10 mouse cellular contexts compared by ENCODE assay signal in the genomic region with DNA sequence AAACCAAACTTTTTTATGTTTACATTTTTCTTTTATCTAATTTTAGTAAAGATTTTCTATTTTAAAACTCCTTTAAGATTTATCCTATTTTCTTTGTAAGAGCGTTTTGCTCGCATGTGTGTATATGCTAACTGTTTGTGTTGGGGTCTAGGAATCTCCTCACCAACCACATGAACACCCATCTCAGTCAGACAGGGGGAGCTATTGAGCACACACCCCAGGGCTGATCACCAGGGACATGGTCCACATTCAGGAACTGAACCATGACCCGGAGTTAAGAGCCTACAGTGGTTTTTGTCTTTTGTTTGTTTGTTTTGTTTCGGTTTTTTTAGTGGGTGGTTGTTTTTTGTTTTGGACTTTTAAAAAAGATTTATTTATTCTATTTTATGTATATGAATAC. TPM values are rescaled to one million over a fixed set of nuclear protein-coding genes. Genes with fewer than 3 reads are reported as not detected.
DNase-seq lines count a peak whose midpoint lies in the region; ATAC-seq and TF ChIP-seq lines count a peak whose summit lies in the region.
"Had no signal": no experiment of that assay in that cellular context is flagged by ENCODE, and none has a peak within 500 bp of the region (broad histone marks: within the 10 kb centered on the region; RNA-seq: fewer than 3 reads in every experiment).

No protein-coding gene starts in this region.

- H3K27ac ChIP-seq in gastrocnemius, adult 2 months = no peak overlapping the region
- no peak overlapping the region for H3K27ac ChIP-seq in bone marrow, adult 2 months (ENCODE audit: control insufficient read depth, insufficient read depth, low read depth, low read length, poor library complexity)
- H3K27ac ChIP-seq: embryonic facial prominence, embryonic 13.5 days; neural tube, embryonic 13.5 days had no signal

- no peak for DNase-seq in gastrocnemius, adult 2 months
- DNase-seq in gastrocnemius, postnatal 4 days (ENCODE audit: low spot score in 2 of 2) = no peak
- DNase-seq in lung, postnatal 36 days = peak; percentile 42
- DNase-seq in lung, postnatal 4 days = no peak
- peak; percentile 37 for DNase-seq in thymus, postnatal 0 days (ENCODE audit: low spot score)
- DNase-seq in adrenal gland, postnatal 36 days = no peak

- intact Hi-C loops in gastrocnemius, adult 2 months (cut with DNase I) = no loop called here

- H3K4me1 ChIP-seq in bone marrow, adult 2 months (ENCODE audit: control insufficient read depth, insufficient read depth, low read length) = no peaks in the 10 kb centered on the region; the same call in 1 of the 2 replicates

- H3K4me3 ChIP-seq in gastrocnemius, adult 2 months = no peak overlapping the region
- H3K4me3 ChIP-seq in bone marrow, adult 2 months (replicated peaks; ENCODE audit: control insufficient read depth, low read depth, low read length) = no peak overlapping the region
- H3K4me3 ChIP-seq: embryonic facial prominence, embryonic 13.5 days; neural tube, embryonic 13.5 days had no signal

- TF ChIP-seq CTCF in gastrocnemius, adult 2 months (IDR thresholded peaks at IDR 0.05) = peak; percentile 56
- peak; percentile 71 for TF ChIP-seq CTCF in bone marrow, adult 2 months (IDR thresholded peaks at IDR 0.05; ENCODE audit: control insufficient read depth, insufficient read depth, low read length)

- 53% methylated on average over 4 of the region's 4 CpGs for WGBS in bone marrow, adult 2 months

- no peak for TF ChIP-seq POLR2A in bone marrow, adult 2 months (IDR thresholded peaks at IDR 0.05; ENCODE audit: borderline replicate concordance, control insufficient read depth, low read depth, low read length)

- no peak for ATAC-seq in monocyte, adult 5-6 weeks (replicated peaks; ENCODE audit: insufficient number of reproducible peaks, low FRiP score, low TSS enrichment, poor library complexity, severe bottlenecking)

RNA-seq across cellular contexts. Expression of a gene that starts 22.3 kb away (rescaled TPM):
- total RNA-seq in gastrocnemius, adult 2 months (2021) = 100 to 1,000 TPM; 129 to 136 TPM
- 100 to 1,000 TPM; 123 to 137 TPM for total RNA-seq in gastrocnemius, postnatal 4 days (2021)
- 55.8 and 65.4 TPM in 2 replicates for polyA plus RNA-seq in bone marrow, adult 2 months (2011; ENCODE audit: insufficient read depth, insufficient read length, low replicate concordance, missing spikeins)
- polyA plus RNA-seq in thymus, postnatal 0 days (2015; fragmentation: Nextera tagmentation; extraction: Ambion mirVana) = 61.5 and 67.0 TPM in 2 replicates
- 180 to 216 TPM (median 195 TPM) in 3 replicates for total RNA-seq in monocyte, adult 5-6 weeks (2017)
- 100 to 1,000 TPM in 1 of 2 experiments, 10 to 100 TPM in 1; 97.3 to 110 TPM for total RNA-seq in adrenal gland, postnatal 36 days (2021)

Comparison
In these comparisons a context has a peak if more than half of its experiments do, and no peak if none do; other contexts are left out.
1. DNase-seq: peak in lung, postnatal 36 days (single experiment) and thymus, postnatal 0 days (single experiment); none in gastrocnemius, adult 2 months (single experiment), gastrocnemius, postnatal 4 days (0 of 2), lung, postnatal 4 days (0 of 2) and adrenal gland, postnatal 36 days (0 of 2).